35 mouse cellular contexts compared by ENCODE assay signal in the genomic region with DNA sequence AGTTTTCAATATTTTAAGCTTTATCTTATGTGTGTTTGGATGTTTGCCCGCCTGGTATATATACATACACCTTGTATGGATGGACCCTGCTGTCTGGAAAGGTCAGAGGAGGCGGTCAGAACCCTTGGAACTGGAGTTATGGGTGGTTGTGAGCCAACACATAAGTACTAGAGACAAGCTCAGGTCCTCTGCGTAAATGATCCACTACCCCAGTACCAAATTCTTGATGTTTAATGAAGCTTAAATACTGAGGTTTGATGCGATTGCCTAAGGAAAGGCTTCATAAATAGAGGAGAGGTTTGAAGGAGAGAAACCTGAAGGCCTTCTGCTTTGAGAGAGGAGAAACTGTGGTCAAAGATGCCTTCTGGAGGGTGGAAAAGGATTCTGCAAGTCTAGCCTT.
"Had no signal": no experiment of that assay in that cellular context is flagged by ENCODE, and none has a peak within 500 bp of the region (broad histone marks: within the 10 kb centered on the region; RNA-seq: fewer than 3 reads in every experiment).

No protein-coding gene starts in this region.

- H3K4me2 ChIP-seq: heart, embryonic 11.5 days; heart, embryonic 12.5 days; heart, embryonic 13.5 days; heart, embryonic 15.5 days; hindbrain, embryonic 12.5 days; hindbrain, embryonic 13.5 days; hindbrain, embryonic 14.5 days; hindbrain, embryonic 15.5 days; intestine, embryonic 15.5 days; kidney, embryonic 15.5 days had no signal

- H3K9ac ChIP-seq: heart, embryonic 12.5 days; heart, embryonic 13.5 days; heart, embryonic 15.5 days; hindbrain, embryonic 12.5 days; hindbrain, embryonic 13.5 days; hindbrain, embryonic 14.5 days; hindbrain, embryonic 15.5 days; intestine, embryonic 15.5 days; kidney, embryonic 15.5 days had no signal

- H3K9me3 ChIP-seq: heart, embryonic 10.5 days; heart, embryonic 12.5 days; heart, embryonic 13.5 days; heart, embryonic 15.5 days; hindbrain, embryonic 10.5 days; hindbrain, embryonic 12.5 days; hindbrain, embryonic 13.5 days; hindbrain, embryonic 15.5 days; intestine, embryonic 15.5 days; kidney, embryonic 15.5 days had no signal

- DNase-seq: heart, postnatal 10 days; heart, postnatal 14 days; heart, postnatal 36 days; heart, postnatal 4 days; kidney, adult 11 months; kidney, adult 18-20 months; kidney, adult 2 months; kidney, adult 8-10 months; kidney, adult 9 months; kidney, postnatal 10 days; kidney, postnatal 14 days; kidney, postnatal 25 days; kidney, postnatal 4 days; layer of hippocampus, adult 9-11 months; layer of hippocampus, postnatal 36 days had no signal

- H3K4me3 ChIP-seq: heart, embryonic 10.5 days; heart, embryonic 12.5 days; heart, embryonic 13.5 days; heart, embryonic 15.5 days; hindbrain, embryonic 10.5 days; hindbrain, embryonic 12.5 days; hindbrain, embryonic 13.5 days; hindbrain, embryonic 15.5 days; intestine, embryonic 15.5 days; kidney, embryonic 15.5 days; layer of hippocampus, adult 2 months; left cerebral cortex, adult 2 months had no signal

- H3K36me3 ChIP-seq: heart, embryonic 10.5 days; heart, embryonic 12.5 days; heart, embryonic 13.5 days; heart, embryonic 15.5 days; hindbrain, embryonic 10.5 days; hindbrain, embryonic 12.5 days; hindbrain, embryonic 13.5 days; hindbrain, embryonic 15.5 days; intestine, embryonic 15.5 days; kidney, embryonic 15.5 days had no signal

- H3K4me1 ChIP-seq: heart, embryonic 10.5 days; heart, embryonic 12.5 days; heart, embryonic 13.5 days; heart, embryonic 15.5 days; hindbrain, embryonic 10.5 days; hindbrain, embryonic 12.5 days; intestine, embryonic 15.5 days; kidney, embryonic 15.5 days had no signal

- H3K27me3 ChIP-seq: heart, embryonic 12.5 days; heart, embryonic 13.5 days; heart, embryonic 15.5 days; hindbrain, embryonic 12.5 days; hindbrain, embryonic 13.5 days; hindbrain, embryonic 15.5 days; intestine, embryonic 15.5 days; kidney, embryonic 15.5 days had no signal

- ATAC-seq: hindbrain, embryonic 16.5 days; hindbrain, postnatal 0 days; inflammation-experienced regulatory T-cells, adult 6 months; intestine, embryonic 15.5 days; intestine, embryonic 16.5 days; intestine, postnatal 0 days had no signal

- H3K27ac ChIP-seq: heart, embryonic 10.5 days; heart, embryonic 13.5 days; heart, embryonic 15.5 days; hindbrain, embryonic 10.5 days; hindbrain, embryonic 12.5 days; hindbrain, embryonic 13.5 days; hindbrain, embryonic 14.5 days; hindbrain, embryonic 15.5 days; hindbrain, postnatal 0 days; intestine, embryonic 15.5 days; kidney, embryonic 15.5 days; kidney, postnatal 0 days; layer of hippocampus, adult 2 months; left cerebral cortex, adult 2 months had no signal
